Mouse (Mus musculus) thymus, postnatal 14 days (tissue): Measurements from ENCODE around the gene Lipo1.
"Not testable (repeated sequence)": the region's sequence is repeated elsewhere in the genome, so short reads cannot be mapped to it uniquely, and the experiment has no call there.

Source experiments
- DNase-seq: peaks from one replicate; pipeline ENCODE4 v3.0.0; 2021

Gene Lipo1

DNA sequence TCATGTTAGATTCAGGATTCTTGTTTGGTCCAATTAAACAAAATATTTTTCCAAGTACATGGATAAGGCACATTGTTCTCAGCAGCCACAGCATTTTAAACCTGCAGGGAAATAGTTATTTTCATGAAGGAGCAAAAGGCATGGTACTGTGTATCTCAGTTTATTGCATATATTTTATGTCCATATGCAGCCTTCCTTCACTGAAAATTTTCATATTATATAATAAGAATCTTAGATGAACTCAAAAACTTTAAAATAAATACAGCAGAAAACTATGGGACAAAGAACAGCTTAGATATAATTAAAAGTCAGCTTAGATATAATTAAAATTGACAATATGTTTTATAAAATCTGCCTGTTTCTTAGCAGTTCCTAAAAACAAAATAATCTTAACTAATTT lies at the start of gene Lipo1:
Gene Lipo1 (minus strand): TSS at position 101 of the 400 bp plus-strand sequence.
- DNase-seq: not testable (repeated sequence)

DNA sequence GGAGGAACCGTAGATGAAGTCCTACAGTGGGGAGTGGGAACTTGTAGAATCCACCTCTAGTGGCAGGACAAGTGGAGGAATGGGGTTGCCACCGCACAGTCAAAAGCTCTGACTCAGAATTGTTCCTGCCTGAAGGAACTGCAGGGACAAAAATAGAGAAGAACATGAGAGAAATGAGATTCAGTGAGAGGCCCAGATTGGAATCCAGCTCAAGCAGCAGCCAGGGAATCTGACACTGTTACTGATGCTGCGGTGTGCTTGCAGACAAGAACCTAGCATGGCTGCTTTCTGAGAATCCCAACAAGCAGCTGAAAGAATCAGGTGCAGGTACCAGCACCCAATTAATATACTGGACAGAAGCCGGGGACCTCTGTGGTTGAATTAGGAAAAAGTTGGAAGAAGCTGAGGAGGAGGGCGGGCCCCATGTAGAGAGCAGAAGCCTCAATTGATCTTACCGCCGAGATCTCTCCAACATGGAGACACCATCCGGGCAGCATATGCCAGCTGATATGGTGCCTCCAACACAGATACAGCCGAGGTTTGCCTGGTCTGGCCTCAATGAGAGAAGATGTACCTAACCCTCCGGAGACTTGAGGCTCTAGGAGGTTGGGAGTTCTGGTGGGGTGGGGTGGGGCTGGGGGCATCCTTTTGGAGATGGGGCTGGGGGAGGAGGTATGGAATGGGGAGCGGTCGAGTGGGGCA lies 532 bp downstream of the Lipo1 start:
- DNase-seq: no peak

DNA sequence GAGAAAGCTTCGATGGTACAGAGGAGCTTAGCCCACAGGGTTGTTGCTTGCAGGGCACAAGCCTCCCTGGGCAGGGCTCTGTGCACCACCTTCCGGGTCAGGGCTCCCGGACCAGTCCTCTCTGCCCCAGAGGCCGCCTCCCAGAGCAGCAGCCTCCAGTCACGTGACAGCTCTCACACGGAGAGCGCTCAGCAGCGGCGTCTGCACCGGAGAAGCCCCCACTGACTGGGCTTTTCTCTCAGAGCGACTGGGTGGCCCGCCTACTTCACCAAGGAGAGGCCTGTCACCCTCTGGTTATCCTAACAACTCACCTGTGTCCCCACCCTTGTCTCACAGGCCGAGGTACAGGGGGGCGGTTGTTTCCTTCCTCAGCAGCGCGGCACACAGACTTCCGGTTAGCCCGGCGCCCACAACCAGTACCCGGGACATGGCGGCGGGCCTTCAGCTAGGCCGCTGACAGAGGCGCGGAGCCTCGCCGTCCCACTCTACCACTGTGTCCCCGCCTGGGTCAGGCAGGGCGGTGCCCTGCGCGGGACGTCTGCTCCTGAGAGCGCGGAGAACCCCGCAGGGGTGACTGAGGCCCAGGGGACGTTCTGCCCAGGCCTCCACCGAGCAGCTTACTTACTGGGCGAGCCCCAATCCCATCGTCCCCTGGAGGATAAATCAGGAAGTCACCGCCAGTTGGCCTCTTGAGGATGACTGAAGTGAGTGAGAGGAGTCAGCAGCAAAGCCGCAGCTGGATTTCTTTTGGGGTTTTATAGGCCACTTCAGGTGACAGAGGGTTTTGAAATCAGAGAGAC lies 25.8 kb downstream of the Lipo1 start, which contains the start of gene Lipo3:
Gene Lipo3 (minus strand): TSS at position 665 of the 800 bp plus-strand sequence.
- peak; percentile 34 for DNase-seq

DNA sequence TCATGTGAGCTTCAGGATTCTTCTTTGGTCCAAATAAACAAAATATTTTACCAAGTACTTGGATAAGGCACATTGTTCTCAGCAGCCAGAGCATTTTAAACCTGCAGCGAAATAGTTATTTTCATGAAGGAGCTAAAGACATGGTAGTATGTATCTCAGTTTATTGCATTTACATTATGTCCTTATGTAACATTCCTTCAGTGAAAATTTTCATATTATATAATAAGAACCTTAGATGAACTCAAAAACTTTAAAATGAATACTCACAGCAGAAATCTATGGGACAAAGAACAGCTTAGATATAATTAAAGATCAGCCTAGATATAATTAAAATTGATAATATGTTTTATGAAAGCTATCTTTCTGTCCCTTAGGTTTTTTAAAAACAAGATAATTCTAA lies 36.0 kb downstream of the Lipo1 start, which contains the start of gene Lipo2:
Gene Lipo2 (minus strand): TSS at position 101 of the 400 bp plus-strand sequence.
- DNase-seq: not testable (repeated sequence)
